Mouse (Mus musculus) limb, embryonic 13.5 days (tissue): Measurements from ENCODE around the gene Amot. TPM values are rescaled to one million over a fixed set of nuclear protein-coding genes. Genes with fewer than 3 reads are reported as not detected.

Source experiments
- ATAC-seq: fragments of 200-750 bp; cut with Nextera tagmentation; 2 replicates; pipeline ENCODE4 v1.8.0; 2017; ENCODE audit warnings: low read depth, moderate number of reproducible peaks, moderate TSS enrichment; ENCODE audit not compliant: low FRiP score
- H3K27ac ChIP-seq: fragments of 300-500 bp; sonication (generic); 2 replicates; pipeline ENCODE4 v1.5.1; 2015; ENCODE audit warnings: inconsistent platforms, mild to moderate bottlenecking, moderate library complexity
- H3K27me3 ChIP-seq: fragments of 300-500 bp; sonication (generic); 2 replicates; pipeline ENCODE4 v1.6.1; 2015; ENCODE audit warnings: mild to moderate bottlenecking, inconsistent platforms
- H3K36me3 ChIP-seq: fragments of 300-500 bp; sonication (generic); 2 replicates; pipeline ENCODE4 v1.6.1; 2015; ENCODE audit warnings: inconsistent platforms, mild to moderate bottlenecking, moderate library complexity
- H3K4me1 ChIP-seq: fragments of 300-500 bp; sonication (generic); 2 replicates; pipeline ENCODE4 v1.6.1; 2015; ENCODE audit warnings: inconsistent platforms
- H3K4me2 ChIP-seq: fragments of 300-500 bp; sonication (generic); replicated peaks from 2 replicates; pipeline ENCODE4 v1.6.1; 2015; ENCODE audit warnings: inconsistent platforms, mild to moderate bottlenecking, moderate library complexity
- H3K4me3 ChIP-seq: fragments of 300-500 bp; sonication (generic); 2 replicates; pipeline ENCODE4 v1.5.1; 2015; ENCODE audit warnings: moderate library complexity, mild to moderate bottlenecking, inconsistent platforms
- H3K9ac ChIP-seq: fragments of 300-500 bp; sonication (generic); 2 replicates; pipeline ENCODE4 v1.6.1; 2015; ENCODE audit warnings: mild to moderate bottlenecking, inconsistent platforms
- H3K9me3 ChIP-seq: fragments of 300-500 bp; sonication (generic); 2 replicates; pipeline ENCODE4 v1.6.1; 2016; ENCODE audit warnings: inconsistent platforms
- WGBS: fragments of 180-500 bp; shearing (Covaris S2); methylation state at CpG from one replicate; pipeline ENCODE4 v1.1.7; 2015; 5-methylcytosine and 5-hydroxymethylcytosine counted together
- polyA plus RNA-seq: library from polyadenylated mRNA; unstranded; fragments of >200 nt; fragmentation: Nextera tagmentation; extraction: Ambion mirVana; gene quantifications from 2 replicates; pipeline ENCODE4 v1.2.1, GENCODE M21; 2015

Gene Amot
- polyA plus RNA-seq, 1 experiment from 2014 or later = 60.6 TPM

DNA sequence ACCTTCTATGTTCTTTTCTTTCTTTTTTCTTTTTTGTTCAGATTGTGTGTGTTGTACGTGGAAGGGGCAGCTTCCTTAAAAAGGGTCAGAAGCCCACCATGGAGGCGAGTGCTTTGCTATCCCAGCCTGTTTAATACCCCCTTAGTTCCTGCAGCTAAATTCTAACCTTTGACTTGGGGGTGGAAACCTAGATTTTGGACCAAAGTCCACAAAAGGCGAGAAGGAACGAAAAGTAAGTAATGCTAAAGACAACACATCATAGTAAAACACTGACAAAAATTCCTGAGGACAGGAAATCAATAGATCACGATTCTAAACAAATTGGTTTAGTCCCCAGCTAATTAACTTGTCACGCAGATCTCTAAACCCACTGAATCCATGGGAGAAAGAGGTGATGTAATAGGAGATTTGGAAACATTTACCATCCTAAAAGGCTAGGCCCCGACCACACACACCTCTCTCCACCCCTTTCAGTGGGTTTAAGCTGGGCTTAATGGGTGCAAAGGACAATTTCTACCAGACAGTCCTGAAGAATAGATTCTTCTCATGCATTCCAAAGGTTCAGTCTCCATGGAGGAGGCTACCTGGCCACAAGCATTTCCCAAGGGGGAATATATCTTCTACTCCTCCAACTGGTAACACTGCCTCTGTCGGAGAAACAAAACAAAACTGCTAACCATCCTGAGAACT lies 3.2 kb downstream of the Amot start:
- Histone ChIP-seq H3K27ac (no peak overlapping the region), H3K9me3 (no peaks in the 10 kb centered on the region), H3K27me3 (peaks cover 6% of the 10 kb centered on the region; the same call in 1 of the 2 replicates), H3K4me2 (peak overlapping the region; percentile 48), H3K36me3 (no peaks in the 10 kb centered on the region), H3K4me3 (peak overlapping the region; percentile 59), H3K4me1 (peaks cover 19% of the 10 kb centered on the region; the same call in 1 of the 2 replicates), H3K9ac (no peak overlapping the region)
- ATAC-seq = no peak
- 43% methylated on average over 8 of the region's 8 CpGs for WGBS

GRCm38 (mm10) chrX:145499101-145499500 lies 5.9 kb downstream of the Amot start:
- H3K27me3 ChIP-seq = 0 out of 2 replicates have a peak, but pooled peaks cover 2% of the 10 kb centered on the region
- H3K27ac ChIP-seq = no peak overlapping the region
- H3K4me1 ChIP-seq = peaks cover 19% of the 10 kb centered on the region; the same call in 1 of the 2 replicates
- H3K4me3 ChIP-seq = no peak overlapping the region
- H3K9me3 ChIP-seq = no peaks in the 10 kb centered on the region
- H3K36me3 ChIP-seq = no peaks in the 10 kb centered on the region
- peak; percentile 71 for ATAC-seq
- no peak overlapping the region for H3K4me2 ChIP-seq
- no peak overlapping the region for H3K9ac ChIP-seq
- WGBS = 31% methylated on average over 2 of the region's 2 CpGs

DNA sequence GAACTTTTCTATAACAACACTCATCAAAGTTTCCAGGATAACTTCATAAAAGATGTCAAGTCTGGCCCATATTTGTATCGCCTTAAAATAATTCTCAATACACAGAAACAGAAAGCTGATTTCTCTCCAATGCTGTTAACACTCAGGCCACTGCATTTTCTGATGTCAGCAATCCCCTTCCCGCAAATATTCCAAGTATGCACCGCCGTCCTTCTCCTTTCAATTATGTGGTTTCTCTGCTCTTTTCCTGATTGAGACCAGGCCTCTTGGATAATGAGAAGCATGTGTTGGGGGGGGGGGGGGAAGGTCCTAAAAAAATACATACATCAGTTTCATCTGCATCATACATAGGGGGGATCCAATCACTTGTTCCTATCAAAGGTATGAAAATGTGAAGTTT lies 6.3 kb downstream of the Amot start:
- H3K27ac ChIP-seq = no peak overlapping the region
- H3K4me1 ChIP-seq = peaks cover 19% of the 10 kb centered on the region; the same call in 1 of the 2 replicates
- peak; percentile 71; the same call in 1 of the 2 replicates for ATAC-seq
- no peak overlapping the region for H3K4me2 ChIP-seq
- 0 out of 2 replicates have a peak, but pooled peaks cover 2% of the 10 kb centered on the region for H3K27me3 ChIP-seq
- H3K9me3 ChIP-seq = no peaks in the 10 kb centered on the region
- WGBS = 20% methylated on average over 4 of the region's 4 CpGs
- H3K9ac ChIP-seq = no peak overlapping the region
- no peaks in the 10 kb centered on the region for H3K36me3 ChIP-seq
- H3K4me3 ChIP-seq = no peak overlapping the region

- WGBS = 80% methylated on average over 6 of the region's 6 CpGs
Measured at GRCm38 (mm10) chrX:145497486-145497885, 7.5 kb downstream of the Amot start.

DNA sequence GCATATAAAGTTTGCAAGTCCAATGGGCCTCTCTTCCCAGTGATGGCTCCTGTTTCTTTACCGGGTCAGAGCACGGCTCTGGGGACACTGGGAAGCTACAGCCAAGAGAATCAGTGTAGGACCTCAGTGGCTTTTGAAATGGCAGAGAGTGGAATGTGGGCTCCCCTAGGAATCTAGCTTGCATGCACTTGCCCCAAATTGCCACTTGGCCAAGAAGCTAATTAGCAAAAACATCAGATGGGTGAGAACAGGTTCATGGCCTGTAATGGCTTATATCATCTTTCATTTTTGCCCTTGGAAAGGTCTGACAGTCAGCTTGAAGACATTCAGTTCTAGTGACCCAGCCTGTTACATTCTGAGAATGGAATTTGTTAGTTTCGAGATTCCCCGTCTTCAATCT lies 9.6 kb downstream of the Amot start:
- ATAC-seq = no peak
- Histone ChIP-seq H3K27me3 (no peaks in the 10 kb centered on the region), H3K4me2 (no peak overlapping the region), H3K9ac (no peak overlapping the region), H3K27ac (no peak overlapping the region), H3K4me1 (peaks cover 15% of the 10 kb centered on the region; the same call in 1 of the 2 replicates), H3K36me3 (no peaks in the 10 kb centered on the region), H3K4me3 (no peak overlapping the region), H3K9me3 (no peaks in the 10 kb centered on the region)
- WGBS = 77% methylated on average over 4 of the region's 4 CpGs

More at GRCm38 (mm10) chrX:145497486-145497885, 7.5 kb downstream of the Amot start:
- Histone ChIP-seq H3K9me3 (no peaks in the 10 kb centered on the region), H3K36me3 (no peaks in the 10 kb centered on the region), H3K4me3 (no peak overlapping the region), H3K27ac (no peak overlapping the region), H3K4me1 (peaks cover 19% of the 10 kb centered on the region; the same call in 1 of the 2 replicates), H3K9ac (no peak overlapping the region), H3K4me2 (no peak overlapping the region), H3K27me3 (no peaks in the 10 kb centered on the region)
- ATAC-seq = no peak

GRCm38 (mm10) chrX:145490821-145491220 lies 14.2 kb downstream of the Amot start:
- H3K4me3 ChIP-seq = no peak overlapping the region
- H3K9ac ChIP-seq = no peak overlapping the region
- no peak overlapping the region for H3K27ac ChIP-seq
- H3K27me3 ChIP-seq = no peaks in the 10 kb centered on the region
- no peaks in the 10 kb centered on the region for H3K4me1 ChIP-seq
- no peak overlapping the region for H3K4me2 ChIP-seq
- 79% methylated on average over 1 of the region's 1 CpGs for WGBS
- peaks cover 14% of the 10 kb centered on the region for H3K36me3 ChIP-seq
- ATAC-seq = no peak
- H3K9me3 ChIP-seq = no peaks in the 10 kb centered on the region

DNA sequence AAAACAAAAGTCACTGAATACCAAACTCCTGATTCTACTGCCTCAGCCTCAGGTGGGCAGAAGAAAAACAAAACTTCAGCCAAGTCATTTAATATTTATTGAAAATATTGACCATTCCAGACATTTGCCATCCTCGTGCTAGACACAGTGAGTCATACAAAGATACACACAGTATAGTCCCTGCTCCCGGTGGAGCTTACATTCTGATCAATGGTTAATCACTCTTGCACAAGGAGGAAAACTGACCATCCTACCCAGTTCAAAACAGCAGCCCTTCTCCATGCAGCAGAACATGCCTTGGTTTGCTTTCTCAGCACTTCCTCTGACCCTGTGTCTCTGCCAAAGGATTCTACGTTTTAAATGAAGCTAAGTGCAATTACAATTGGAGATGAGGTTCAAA lies 14.6 kb downstream of the Amot start:
- Histone ChIP-seq H3K9me3 (no peaks in the 10 kb centered on the region), H3K4me3 (no peak overlapping the region), H3K4me1 (no peaks in the 10 kb centered on the region), H3K36me3 (peaks cover 14% of the 10 kb centered on the region), H3K27me3 (no peaks in the 10 kb centered on the region), H3K4me2 (no peak overlapping the region), H3K27ac (no peak overlapping the region), H3K9ac (no peak overlapping the region)
- WGBS = 81% methylated on average over 3 of the region's 3 CpGs
- ATAC-seq = no peak

DNA sequence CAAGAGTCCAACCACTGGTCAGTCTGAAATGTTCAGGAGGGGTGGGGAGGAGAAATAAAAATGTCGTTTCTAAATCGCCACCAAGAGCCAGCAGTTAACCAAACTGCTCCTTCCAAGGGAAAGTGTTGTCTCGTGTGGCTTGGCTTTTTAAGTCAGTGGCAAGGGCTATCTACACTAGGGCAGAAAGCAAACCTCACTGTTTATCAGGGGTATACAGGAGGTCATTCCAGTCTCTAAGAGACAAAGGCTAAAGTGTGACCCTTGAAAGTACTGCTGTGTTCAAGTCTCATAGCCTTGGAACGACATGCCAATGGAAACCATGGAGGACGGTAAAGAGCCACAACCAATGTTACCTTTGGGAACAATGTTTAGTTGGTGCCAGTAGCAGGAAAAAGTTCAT lies 15.0 kb downstream of the Amot start:
- Histone ChIP-seq H3K9me3 (no peaks in the 10 kb centered on the region), H3K27ac (no peak overlapping the region), H3K9ac (no peak overlapping the region), H3K4me3 (no peak overlapping the region), H3K36me3 (peaks cover 14% of the 10 kb centered on the region), H3K4me1 (no peaks in the 10 kb centered on the region), H3K4me2 (no peak overlapping the region), H3K27me3 (no peaks in the 10 kb centered on the region)
- 85% methylated on average over 5 of the region's 5 CpGs for WGBS
- no peak for ATAC-seq

DNA sequence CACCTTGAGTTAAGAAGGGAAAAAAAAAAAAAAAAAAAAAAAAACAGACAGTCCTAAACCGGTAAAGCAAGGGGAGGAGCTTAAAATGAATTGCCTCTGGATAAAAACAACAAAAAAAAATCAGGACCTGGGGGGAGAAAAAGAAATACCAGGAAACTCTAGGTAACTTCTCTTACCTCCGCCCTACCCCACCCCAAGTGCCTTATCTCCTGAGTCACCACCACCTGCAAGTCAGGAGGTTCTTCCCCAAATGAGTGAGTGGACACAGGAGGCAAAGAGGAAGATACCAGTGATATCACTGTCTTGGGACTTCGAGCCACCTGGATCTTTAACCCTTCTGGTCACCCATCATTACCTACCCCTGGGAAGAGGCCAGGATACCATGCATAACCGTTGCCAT lies 19.5 kb downstream of the Amot start:
- no peak overlapping the region for H3K4me2 ChIP-seq
- peaks cover 14% of the 10 kb centered on the region for H3K36me3 ChIP-seq
- no peaks in the 10 kb centered on the region for H3K9me3 ChIP-seq
- no peak for ATAC-seq
- no peak overlapping the region for H3K4me3 ChIP-seq
- no peaks in the 10 kb centered on the region for H3K4me1 ChIP-seq
- H3K27me3 ChIP-seq = no peaks in the 10 kb centered on the region
- no peak overlapping the region for H3K27ac ChIP-seq
- WGBS = 59% methylated on average over 4 of the region's 4 CpGs
- no peak overlapping the region for H3K9ac ChIP-seq

DNA sequence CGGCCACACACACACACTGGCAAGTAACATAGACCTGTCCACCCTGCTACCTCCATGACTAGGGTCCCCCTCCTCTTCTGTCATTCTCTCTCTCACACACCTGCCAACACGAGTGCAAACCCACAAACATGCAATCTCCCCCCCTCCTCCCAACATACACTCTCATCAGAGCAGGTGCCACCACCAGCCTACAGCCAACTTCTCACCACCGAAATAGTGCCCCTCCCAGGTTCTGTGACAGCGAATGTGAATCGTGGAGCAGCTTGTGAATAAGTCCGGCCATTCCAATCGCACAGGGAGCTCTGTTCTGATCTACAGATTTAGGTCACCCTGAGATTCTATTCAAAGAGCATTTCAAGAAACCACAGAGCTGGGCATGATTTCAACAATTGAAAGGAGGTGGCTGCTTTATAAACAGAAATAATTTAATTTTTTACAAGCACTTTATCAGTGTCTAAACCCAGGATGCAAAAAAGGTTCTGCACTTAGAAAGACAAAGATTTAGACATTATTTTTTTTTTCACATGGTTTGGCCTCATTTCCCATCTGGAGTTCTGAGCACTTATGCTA lies 21.4 kb downstream of the Amot start:
- Histone ChIP-seq H3K9ac (no peak overlapping the region), H3K4me3 (no peak overlapping the region), H3K27ac (no peak overlapping the region), H3K4me2 (no peak overlapping the region), H3K9me3 (no peaks in the 10 kb centered on the region), H3K4me1 (no peaks in the 10 kb centered on the region), H3K36me3 (peaks cover 19% of the 10 kb centered on the region), H3K27me3 (no peaks in the 10 kb centered on the region)
- 84% methylated on average over 7 of the region's 7 CpGs for WGBS
- ATAC-seq = no peak

GRCm38 (mm10) chrX:145482383-145482782 lies 22.6 kb downstream of the Amot start:
- Histone ChIP-seq H3K4me2 (no peak overlapping the region), H3K4me3 (no peak overlapping the region), H3K36me3 (peaks cover 17% of the 10 kb centered on the region), H3K4me1 (no peaks in the 10 kb centered on the region), H3K9me3 (no peaks in the 10 kb centered on the region), H3K27me3 (no peaks in the 10 kb centered on the region), H3K9ac (no peak overlapping the region), H3K27ac (no peak overlapping the region)
- 80% methylated on average over 5 of the region's 5 CpGs for WGBS
- no peak for ATAC-seq

- ATAC-seq = no peak
- Histone ChIP-seq H3K9ac (no peak overlapping the region), H3K27ac (no peak overlapping the region), H3K27me3 (no peaks in the 10 kb centered on the region), H3K4me2 (no peak overlapping the region), H3K4me1 (no peaks in the 10 kb centered on the region), H3K4me3 (no peak overlapping the region), H3K36me3 (peaks cover 9% of the 10 kb centered on the region), H3K9me3 (no peaks in the 10 kb centered on the region)
- WGBS = 92% methylated on average over 10 of the region's 10 CpGs
Measured at GRCm38 (mm10) chrX:145479942-145480341, 25.0 kb downstream of the Amot start.
